Mouse (Mus musculus): Measurements from ENCODE around the gene Vmn2r102. TPM values are rescaled to one million over a fixed set of nuclear protein-coding genes. Genes with fewer than 3 reads are reported as not detected.

The Vmn2r102 gene
- polyA plus RNA-seq (2016; fragmentation: Nextera tagmentation; extraction: Ambion mirVana), result not detected in 2 replicates

- WGBS, result 72% methylated on average over 2 of the region's 2 CpGs
- Histone ChIP-seq H3K4me3 (no peak within 1 kb of the TSS), H3K36me3 (no peaks in the 10 kb centered on the region), H3K27ac (no peak within 1 kb of the TSS), H3K27me3 (ENCODE audit: insufficient read depth, poor library complexity, severe bottlenecking) (no peaks in the 10 kb centered on the region), H3K9me3 (no peaks in the 10 kb centered on the region), H3K4me1 (replicated peaks) (no peaks in the 10 kb centered on the region)
- no peak for DNase-seq (ENCODE audit: low spot score)
Measured at GRCm38 (mm10) chr17:19660028-19660427, at the start of gene Vmn2r102. Gene Vmn2r102, plus strand, starts transcription at chr17:19660328.

GRCm38 (mm10) chr17:19629328-19629727 lies 30.8 kb upstream of the Vmn2r102 start:
- WGBS, result 91% methylated on average over 1 of the region's 1 CpGs
- DNase-seq (ENCODE audit: low spot score), result no peak
- Histone ChIP-seq H3K36me3 (no peaks in the 10 kb centered on the region), H3K9me3 (peaks cover 48% of the 10 kb centered on the region), H3K4me3 (no peak overlapping the region), H3K4me1 (replicated peaks) (no peaks in the 10 kb centered on the region), H3K27me3 (ENCODE audit: insufficient read depth, poor library complexity, severe bottlenecking) (no peaks in the 10 kb centered on the region), H3K27ac (no peak overlapping the region)

GRCm38 (mm10) chr17:19658447-19658846 lies 1.7 kb upstream of the Vmn2r102 start:
- WGBS, result 54% methylated on average over 3 of the region's 3 CpGs
- Histone ChIP-seq H3K4me1 (replicated peaks) (no peaks in the 10 kb centered on the region), H3K27ac (no peak overlapping the region), H3K27me3 (ENCODE audit: insufficient read depth, poor library complexity, severe bottlenecking) (no peaks in the 10 kb centered on the region), H3K9me3 (no peaks in the 10 kb centered on the region), H3K4me3 (no peak overlapping the region), H3K36me3 (no peaks in the 10 kb centered on the region)
- no peak for DNase-seq (ENCODE audit: low spot score)

- no peaks in the 10 kb centered on the region for H3K27me3 ChIP-seq (ENCODE audit: insufficient read depth, poor library complexity, severe bottlenecking)
- H3K27ac ChIP-seq, result no peak overlapping the region
- no peaks in the 10 kb centered on the region for H3K4me1 ChIP-seq (replicated peaks)
- no peak overlapping the region for H3K4me3 ChIP-seq
- H3K36me3 ChIP-seq, result no peaks in the 10 kb centered on the region
- DNase-seq (ENCODE audit: low spot score), result no peak
- H3K9me3 ChIP-seq, result peaks cover 20% of the 10 kb centered on the region
Measured at GRCm38 (mm10) chr17:19692062-19692461, 31.9 kb downstream of the Vmn2r102 start.

Other genes with a start within 250 kb of the Vmn2r102 start
- not detected in 2 replicates for gene Vmn2r100, start 155.6 kb upstream of the Vmn2r102 start, polyA plus RNA-seq (2016; fragmentation: Nextera tagmentation; extraction: Ambion mirVana)
- gene Vmn2r101, start 83.1 kb upstream of the Vmn2r102 start, polyA plus RNA-seq (2016; fragmentation: Nextera tagmentation; extraction: Ambion mirVana), result not detected in 2 replicates
- gene Vmn2r103, start 113.0 kb downstream of the Vmn2r102 start, polyA plus RNA-seq (2016; fragmentation: Nextera tagmentation; extraction: Ambion mirVana), result not detected in 2 replicates